Mouse (Mus musculus) midbrain, embryonic 16.5 days (tissue): ENCODE data around the gene Gnao1. TPM values are rescaled to one million over a fixed set of nuclear protein-coding genes. Genes with fewer than 3 reads are reported as not detected.
A peak's percentile ranks its signal among the peaks of the same experiment; 100 is the strongest.

Experiments
- ATAC-seq: fragments of 200-750 bp; cut with Nextera tagmentation; 2 replicates; pipeline ENCODE4 v1.8.0; 2017; ENCODE audit warnings: moderate TSS enrichment
- H3K27ac ChIP-seq: fragments of 300-500 bp; sonication (generic); 2 replicates; pipeline ENCODE4 v1.5.1; 2014; ENCODE audit warnings: mild to moderate bottlenecking, low read length, mixed read lengths
- H3K27me3 ChIP-seq: fragments of 300-500 bp; sonication (generic); 2 replicates; pipeline ENCODE4 v1.6.1; 2014; ENCODE audit warnings: low read depth, low read length, mixed read lengths; ENCODE audit not compliant: control insufficient read depth, insufficient read depth
- H3K36me3 ChIP-seq: fragments of 300-500 bp; sonication (generic); 2 replicates; pipeline ENCODE4 v1.6.1; 2014; ENCODE audit warnings: mild to moderate bottlenecking, low read length, moderate library complexity, mixed read lengths; ENCODE audit not compliant: control insufficient read depth, insufficient read depth
- H3K4me1 ChIP-seq: fragments of 300-500 bp; sonication (generic); 2 replicates; pipeline ENCODE4 v1.6.1; 2014; ENCODE audit warnings: mild to moderate bottlenecking, low read length, mixed read lengths; ENCODE audit not compliant: control insufficient read depth, insufficient read depth
- H3K4me2 ChIP-seq: fragments of 300-500 bp; sonication (generic); 2 replicates; pipeline ENCODE4 v1.6.1; 2014; ENCODE audit warnings: mild to moderate bottlenecking, low read length, mixed read lengths
- H3K4me3 ChIP-seq: fragments of 300-500 bp; sonication (generic); 2 replicates; pipeline ENCODE4 v1.5.1; 2014; ENCODE audit warnings: low read depth, mild to moderate bottlenecking, low read length, moderate library complexity, mixed read lengths
- H3K9ac ChIP-seq: fragments of 300-500 bp; sonication (generic); 2 replicates; pipeline ENCODE4 v1.6.1; 2014; ENCODE audit warnings: low read depth, low read length, mixed read lengths
- H3K9me3 ChIP-seq: fragments of 300-500 bp; sonication (generic); replicated peaks from 2 replicates; pipeline ENCODE4 v1.6.1; 2014; ENCODE audit warnings: mild to moderate bottlenecking, low read length, mixed read lengths; ENCODE audit not compliant: control insufficient read depth, poor library complexity, severe bottlenecking
- WGBS: fragments of 180-500 bp; shearing (Covaris S2); extraction: QIAGEN DNeasy Blood & Tissue Kit; methylation state at CpG from one replicate; pipeline ENCODE4 v1.1.7; 2014; 5-methylcytosine and 5-hydroxymethylcytosine counted together
- polyA plus RNA-seq: library from polyadenylated mRNA; unstranded; fragments of >200 nt; fragmentation: Nextera tagmentation; extraction: Ambion mirVana; gene quantifications from 2 replicates; pipeline ENCODE4 v1.2.1, GENCODE M21; 2015

The Gnao1 gene
- polyA plus RNA-seq, 1 experiment from 2014 or later = 240 TPM

DNA sequence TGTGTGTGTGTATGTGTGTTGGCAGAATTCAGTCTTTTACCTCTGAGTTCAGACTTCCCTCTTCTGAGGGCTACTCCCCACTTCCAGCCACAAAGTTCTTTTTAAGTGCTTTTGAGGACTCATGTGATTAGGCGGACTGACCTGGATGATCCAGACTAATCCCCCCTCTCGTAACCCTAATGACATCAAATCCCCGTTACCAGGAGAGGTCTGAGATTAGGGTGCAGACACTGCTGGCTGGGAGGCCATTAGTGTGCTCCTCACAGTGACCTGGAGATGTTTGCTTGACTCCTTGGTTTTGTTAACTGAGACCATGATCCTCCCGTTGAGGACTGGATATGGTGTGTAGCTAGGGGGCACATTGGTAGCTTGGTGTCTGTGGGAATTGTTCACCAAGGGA, 30.7 kb downstream of the Gnao1 start:
- no peak overlapping the region for H3K9ac ChIP-seq
- H3K9me3 ChIP-seq = no peaks in the 10 kb centered on the region
- WGBS = 33% methylated on average over 4 of the region's 4 CpGs
- H3K4me1 ChIP-seq = peaks cover 66% of the 10 kb centered on the region
- peak overlapping the region; percentile 12; the same call in 1 of the 2 replicates for H3K27ac ChIP-seq
- H3K27me3 ChIP-seq = no peaks in the 10 kb centered on the region
- ATAC-seq = no peak
- no peak overlapping the region for H3K4me3 ChIP-seq
- H3K36me3 ChIP-seq = no peaks in the 10 kb centered on the region
- no peak overlapping the region for H3K4me2 ChIP-seq

DNA sequence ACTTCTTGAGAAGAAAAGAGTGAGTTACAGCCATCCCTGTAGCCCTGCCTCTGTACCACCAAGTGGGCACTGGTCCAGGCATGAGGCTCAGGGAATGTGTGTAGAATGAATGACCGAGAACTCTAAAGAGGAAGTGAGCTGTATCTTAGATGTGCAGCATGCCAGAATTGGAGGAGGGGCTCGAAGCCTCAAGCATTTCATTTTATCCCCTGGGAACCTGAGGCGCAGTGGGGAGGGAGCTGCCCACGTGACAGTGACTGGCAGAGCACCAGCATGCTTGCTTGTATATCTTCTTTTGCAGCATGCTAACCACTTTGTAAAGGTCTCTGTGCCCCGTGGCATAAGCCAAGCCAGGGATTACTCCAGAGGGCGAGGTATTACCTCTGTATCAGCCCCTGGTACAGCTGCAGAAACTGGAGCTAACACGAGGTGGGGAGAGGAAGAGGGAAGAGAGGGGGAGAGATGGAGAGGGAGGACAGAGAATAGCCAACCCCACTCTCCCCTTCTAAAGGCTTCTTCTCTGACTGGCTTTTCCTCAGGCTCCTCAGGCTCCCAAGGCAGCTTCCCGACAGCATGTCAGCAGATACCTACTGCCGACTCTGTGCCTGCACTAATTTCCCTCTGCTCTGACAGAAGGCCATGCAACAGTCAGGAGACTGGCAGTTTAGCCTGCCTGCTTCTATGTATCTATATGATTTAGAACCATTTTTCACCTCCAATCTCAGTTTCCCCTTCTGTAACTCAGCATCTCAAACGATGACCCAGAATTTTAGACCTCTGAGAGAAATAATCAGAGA, 31.4 kb downstream of the Gnao1 start:
- Histone ChIP-seq H3K4me1 (peaks cover 60% of the 10 kb centered on the region), H3K27ac (peak overlapping the region; percentile 12), H3K36me3 (no peaks in the 10 kb centered on the region), H3K4me2 (peak overlapping the region; percentile 12; the same call in 1 of the 2 replicates), H3K9ac (no peak overlapping the region), H3K27me3 (no peaks in the 10 kb centered on the region), H3K9me3 (no peaks in the 10 kb centered on the region), H3K4me3 (no peak overlapping the region)
- ATAC-seq = peak; percentile 60
- WGBS = 23% methylated on average over 10 of the region's 10 CpGs

DNA sequence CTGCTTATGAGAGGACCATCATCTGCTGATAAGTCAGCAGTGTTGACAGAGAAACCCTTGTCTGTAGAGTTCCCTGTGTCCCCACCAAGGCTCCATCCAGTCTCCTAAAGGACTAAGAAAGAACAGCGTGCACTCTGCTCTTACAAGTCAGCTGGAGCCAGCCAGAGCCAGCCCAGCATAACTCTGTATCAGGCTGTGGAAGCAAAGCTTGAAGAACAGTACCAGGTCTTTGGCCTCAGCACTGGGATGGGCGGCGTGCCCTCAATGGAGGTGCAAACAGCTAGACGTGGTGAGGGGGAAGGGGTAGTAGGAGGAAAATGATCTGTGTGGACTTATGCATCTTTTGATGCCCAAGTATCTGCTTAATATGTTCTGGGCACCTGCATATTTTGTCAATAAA, 32.8 kb downstream of the Gnao1 start:
- peaks cover 57% of the 10 kb centered on the region for H3K4me1 ChIP-seq
- ATAC-seq = no peak
- H3K27ac ChIP-seq = no peak overlapping the region
- no peaks in the 10 kb centered on the region for H3K9me3 ChIP-seq
- H3K9ac ChIP-seq = no peak overlapping the region
- 91% methylated on average over 4 of the region's 4 CpGs for WGBS
- no peak overlapping the region for H3K4me2 ChIP-seq
- H3K36me3 ChIP-seq = no peaks in the 10 kb centered on the region
- H3K27me3 ChIP-seq = no peaks in the 10 kb centered on the region
- H3K4me3 ChIP-seq = no peak overlapping the region

DNA sequence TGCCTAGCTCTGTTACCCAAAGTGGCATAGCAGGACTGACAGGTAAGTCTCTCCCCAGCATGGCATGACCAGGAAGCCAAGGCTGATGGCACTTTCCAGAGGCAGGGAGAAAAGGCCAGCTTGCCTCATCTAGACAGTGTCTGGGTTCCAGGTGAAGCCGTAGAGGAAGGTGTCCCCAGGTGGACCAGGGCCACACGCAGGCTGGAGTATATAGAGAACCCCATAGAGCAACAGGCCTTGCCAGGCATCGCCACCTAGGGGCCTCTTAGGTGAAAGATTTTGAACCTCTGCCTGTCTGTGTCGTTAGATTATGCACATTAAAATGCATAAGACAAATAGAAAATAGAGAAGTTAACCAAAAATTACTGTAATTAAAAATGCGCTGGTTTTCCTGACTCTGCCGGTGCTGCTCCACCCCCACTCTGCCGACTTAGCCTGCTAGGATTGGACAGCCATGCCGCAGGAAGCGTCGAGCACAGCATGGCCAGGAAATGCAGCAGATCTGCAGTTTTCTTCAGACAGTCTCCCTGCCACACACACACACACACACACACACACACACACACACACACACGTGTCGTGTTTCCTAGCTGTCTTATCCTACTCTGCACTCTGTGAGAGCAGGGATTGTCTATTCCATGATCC, 34.2 kb downstream of the Gnao1 start:
- 35% methylated on average over 12 of the region's 12 CpGs for WGBS
- no peak for ATAC-seq
- peaks cover 46% of the 10 kb centered on the region for H3K4me1 ChIP-seq
- H3K36me3 ChIP-seq = no peaks in the 10 kb centered on the region
- H3K9me3 ChIP-seq = no peaks in the 10 kb centered on the region
- H3K4me3 ChIP-seq = no peak overlapping the region
- H3K27ac ChIP-seq = no peak overlapping the region
- H3K4me2 ChIP-seq = no peak overlapping the region
- H3K9ac ChIP-seq = no peak overlapping the region
- no peaks in the 10 kb centered on the region for H3K27me3 ChIP-seq

DNA sequence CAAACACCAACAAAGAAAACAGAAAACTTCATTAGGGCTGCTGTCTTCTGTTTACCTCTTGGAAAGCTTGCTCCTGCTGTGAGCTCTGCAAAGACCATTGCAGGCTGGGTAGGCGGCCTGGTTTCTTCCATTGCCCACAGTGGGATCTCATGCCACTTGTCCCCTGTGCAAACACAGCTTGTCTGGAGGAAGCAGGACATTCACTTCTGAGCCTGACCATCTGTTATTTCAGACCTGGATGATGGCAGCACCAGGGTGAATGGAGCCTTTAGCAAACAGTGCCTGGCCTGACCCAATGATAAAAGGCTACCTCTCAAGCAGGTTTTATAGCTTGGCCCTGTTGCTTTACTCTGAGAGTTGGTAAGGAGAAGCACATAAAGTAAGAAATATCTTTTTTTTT, 35.4 kb downstream of the Gnao1 start:
- Histone ChIP-seq H3K27ac (no peak overlapping the region), H3K9me3 (no peaks in the 10 kb centered on the region), H3K9ac (no peak overlapping the region), H3K4me3 (no peak overlapping the region), H3K27me3 (no peaks in the 10 kb centered on the region), H3K4me1 (peaks cover 35% of the 10 kb centered on the region), H3K4me2 (no peak overlapping the region), H3K36me3 (no peaks in the 10 kb centered on the region)
- no peak for ATAC-seq
- 76% methylated on average over 1 of the region's 1 CpGs for WGBS

DNA sequence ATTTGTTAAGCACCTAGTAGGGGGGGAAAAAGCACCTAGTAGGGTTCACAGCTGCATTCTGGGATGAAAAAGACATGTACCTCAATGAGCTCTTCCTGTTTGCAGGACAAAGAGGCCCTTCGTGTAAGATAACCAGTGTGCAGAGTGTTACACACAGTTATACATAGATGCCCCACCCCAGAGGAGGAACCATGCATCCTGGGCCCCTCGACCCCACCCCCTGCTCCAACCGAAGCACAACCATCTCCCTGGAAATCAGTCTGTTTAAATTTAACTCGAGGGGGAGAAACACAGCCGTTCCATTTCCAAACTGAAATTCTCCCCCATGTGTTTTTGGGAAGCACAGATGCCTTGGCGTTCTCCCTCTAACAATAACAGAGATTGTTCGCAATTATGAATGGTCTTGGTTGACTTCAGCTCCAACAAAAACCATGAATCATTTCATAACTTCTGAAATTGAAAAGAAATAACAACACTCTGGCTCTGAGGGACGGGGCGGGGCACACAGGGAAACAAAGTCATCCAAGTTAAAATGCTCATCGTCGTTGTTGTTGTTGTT, 42.4 kb downstream of the Gnao1 start:
- H3K9me3 ChIP-seq = no peaks in the 10 kb centered on the region
- WGBS = 81% methylated on average over 11 of the region's 11 CpGs
- H3K36me3 ChIP-seq = no peaks in the 10 kb centered on the region
- H3K9ac ChIP-seq = no peak overlapping the region
- no peak overlapping the region for H3K4me3 ChIP-seq
- no peak for ATAC-seq
- H3K27me3 ChIP-seq = no peaks in the 10 kb centered on the region
- no peak overlapping the region for H3K27ac ChIP-seq
- no peak overlapping the region for H3K4me2 ChIP-seq
- H3K4me1 ChIP-seq = peaks cover 9% of the 10 kb centered on the region

DNA sequence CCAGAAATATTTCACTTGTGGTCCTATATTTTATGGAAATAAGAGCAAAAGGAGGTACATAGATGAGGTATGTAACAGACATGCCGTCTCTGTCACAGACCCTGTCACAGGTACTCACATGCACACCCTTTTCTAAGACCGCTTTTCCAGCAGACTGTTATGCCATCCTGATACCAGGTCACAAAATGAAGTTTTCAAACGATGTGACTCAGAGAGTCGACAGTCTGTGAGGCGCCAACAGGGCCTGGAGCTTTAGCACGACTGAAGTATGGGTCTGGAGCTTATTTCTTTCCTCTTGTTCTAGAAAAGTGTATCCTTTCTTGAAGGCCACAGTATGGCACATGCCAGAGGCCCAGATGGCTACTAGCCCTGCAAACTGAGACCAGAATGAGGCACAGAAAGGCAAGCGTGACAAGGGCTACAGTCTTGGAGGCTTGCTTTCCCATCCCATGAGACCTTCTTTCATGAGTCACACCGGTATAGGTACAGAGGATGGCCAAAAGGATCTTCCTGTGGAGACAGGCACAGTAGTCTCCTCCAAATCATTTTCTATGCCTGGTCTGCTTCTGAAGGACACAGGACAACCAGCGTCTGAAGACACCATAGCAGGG, 43.2 kb downstream of the Gnao1 start:
- no peak for ATAC-seq
- no peak overlapping the region for H3K4me2 ChIP-seq
- H3K4me1 ChIP-seq = peaks cover 9% of the 10 kb centered on the region
- H3K36me3 ChIP-seq = no peaks in the 10 kb centered on the region
- WGBS = 91% methylated on average over 9 of the region's 9 CpGs
- H3K27ac ChIP-seq = no peak overlapping the region
- no peaks in the 10 kb centered on the region for H3K27me3 ChIP-seq
- no peaks in the 10 kb centered on the region for H3K9me3 ChIP-seq
- H3K9ac ChIP-seq = no peak overlapping the region
- H3K4me3 ChIP-seq = no peak overlapping the region

DNA sequence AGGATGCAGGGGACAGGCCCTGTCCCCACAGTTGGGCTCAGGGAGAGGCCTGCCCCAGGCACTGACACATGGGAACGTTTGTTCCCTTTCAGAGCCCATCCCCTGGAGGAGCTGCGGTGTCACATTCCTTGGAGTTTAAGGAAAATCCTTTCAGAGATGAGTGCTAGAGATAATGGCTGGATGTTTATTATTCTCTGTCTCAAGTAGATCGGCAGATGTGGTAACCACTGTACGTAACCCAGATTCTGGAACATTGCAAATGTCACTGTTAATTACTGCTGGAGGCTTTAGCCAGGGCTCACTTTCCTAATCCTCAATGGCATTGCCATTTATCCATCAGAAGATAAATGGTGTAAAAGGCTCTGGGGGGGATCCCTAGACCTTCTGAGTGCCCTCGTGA, 44.9 kb downstream of the Gnao1 start:
- Histone ChIP-seq H3K4me2 (no peak overlapping the region), H3K4me3 (no peak overlapping the region)
- 39% methylated on average over 5 of the region's 5 CpGs for WGBS

DNA sequence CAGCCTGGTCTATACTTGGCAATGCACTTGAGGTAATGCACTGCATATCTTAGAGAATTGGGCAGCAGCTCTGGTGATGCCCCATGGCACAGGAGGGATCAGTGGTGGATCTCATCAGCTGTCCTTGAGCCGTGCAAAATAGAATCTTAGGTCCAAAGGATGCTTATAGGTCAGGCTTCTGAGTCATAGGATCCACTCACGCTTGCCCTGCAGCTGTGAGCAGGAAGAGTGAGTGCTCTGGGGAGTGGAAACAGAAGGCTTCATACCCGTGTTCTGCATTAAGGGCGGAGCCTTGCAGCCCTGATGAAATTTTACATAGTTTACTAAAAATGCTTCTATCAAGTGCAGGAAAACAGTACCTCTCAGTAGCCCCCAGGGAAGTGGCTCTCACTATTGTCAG, 45.5 kb downstream of the Gnao1 start:
- H3K27ac ChIP-seq = no peak overlapping the region
- no peak overlapping the region for H3K9ac ChIP-seq
- peaks cover 18% of the 10 kb centered on the region for H3K4me1 ChIP-seq
- 73% methylated on average over 4 of the region's 4 CpGs for WGBS
- ATAC-seq = no peak
- no peak overlapping the region for H3K4me2 ChIP-seq
- H3K4me3 ChIP-seq = no peak overlapping the region
- H3K27me3 ChIP-seq = no peaks in the 10 kb centered on the region
- H3K36me3 ChIP-seq = no peaks in the 10 kb centered on the region
- no peaks in the 10 kb centered on the region for H3K9me3 ChIP-seq

More for the DNA sequence above, 44.9 kb downstream of the Gnao1 start:
- Histone ChIP-seq H3K27ac (no peak overlapping the region), H3K9ac (no peak overlapping the region), H3K9me3 (no peaks in the 10 kb centered on the region), H3K4me1 (peaks cover 12% of the 10 kb centered on the region), H3K27me3 (no peaks in the 10 kb centered on the region), H3K36me3 (no peaks in the 10 kb centered on the region)
- no peak for ATAC-seq
